Mouse (Mus musculus) monocyte, adult 2 months (primary cell): ENCODE data around the gene Gm17387.

Source experiments
- DNase-seq, 2 experiments: peaks; one replicate each; pipeline ENCODE4 v3.0.0; 2022; ENCODE audit warnings: low spot score in 2 of 2, low read depth in 1 of 2

Gm17387 gene

GRCm38 (mm10) chr7:141047581-141048225 is 18.8 kb downstream of the Gm17387 start:
- DNase-seq, result no peak

DNA sequence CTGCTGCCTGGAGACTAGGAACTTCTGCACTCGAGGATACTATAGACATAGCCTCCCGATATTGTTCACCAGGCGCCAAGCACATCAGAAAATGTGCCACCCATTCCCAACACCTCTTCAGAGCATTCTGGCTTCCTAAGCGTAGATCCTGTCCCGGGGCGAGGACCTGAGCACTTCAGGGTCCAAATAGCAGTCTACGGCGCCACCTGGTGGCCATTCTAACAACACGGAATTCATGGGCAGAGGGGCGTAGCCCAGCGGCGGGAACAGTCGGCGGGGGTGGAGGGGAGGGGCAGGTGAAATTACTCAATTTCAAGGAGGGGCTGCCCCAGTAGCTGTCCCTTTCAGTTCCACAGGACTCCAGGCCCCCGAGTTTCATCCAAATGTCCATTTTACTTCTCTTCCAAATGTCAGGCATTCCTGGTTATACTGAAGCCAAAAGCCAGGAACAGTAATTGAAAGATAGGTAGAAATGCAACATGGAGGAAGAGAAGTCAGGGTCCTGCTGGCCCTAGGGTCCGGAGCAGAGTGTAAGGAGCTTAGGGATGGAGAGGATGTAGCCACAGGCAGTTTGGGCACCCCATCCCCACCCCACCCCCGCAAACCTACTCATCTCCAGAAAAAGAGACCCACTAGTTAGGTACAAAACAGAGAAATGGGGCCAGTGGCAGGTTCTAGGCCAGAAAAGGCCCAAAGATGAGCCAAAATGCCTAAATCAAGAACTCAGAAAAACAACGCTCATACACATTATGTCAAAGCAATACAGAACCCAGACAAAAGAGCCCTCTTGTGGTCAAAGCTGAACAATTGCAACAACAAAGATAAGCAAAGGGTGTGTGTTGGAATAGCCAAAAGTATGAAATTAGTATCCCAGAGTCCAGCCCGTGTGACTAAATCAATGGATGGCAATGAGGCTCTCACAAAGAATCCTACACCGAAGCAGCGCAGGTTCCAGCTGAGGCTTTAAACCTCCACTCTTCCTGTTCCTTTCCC is 19.6 kb downstream of the Gm17387 start:
- DNase-seq, result peak; percentile 57 to 85

DNA sequence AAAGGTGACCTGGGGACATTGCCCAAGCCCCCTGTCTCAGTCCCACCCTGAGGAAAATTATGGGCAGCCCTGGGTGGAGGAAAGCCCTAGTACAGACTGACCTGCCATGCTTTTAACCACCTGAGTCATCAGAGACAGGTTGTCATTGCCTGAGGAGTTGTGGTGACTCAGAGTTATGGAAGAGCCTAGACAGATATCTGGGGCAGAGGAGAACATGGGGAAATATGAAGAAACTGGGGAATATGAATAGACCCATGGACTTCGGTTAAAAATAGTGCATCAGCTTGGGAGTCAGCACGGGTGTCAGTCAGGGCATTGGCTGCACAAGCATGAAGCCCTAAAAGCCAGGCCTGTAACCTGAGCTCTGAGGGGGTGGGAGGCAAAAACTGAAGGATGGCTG is 20.4 kb downstream of the Gm17387 start:
- DNase-seq, result no peak

- no peak for DNase-seq
Observed at GRCm38 (mm10) chr7:141051060-141051685, 22.2 kb downstream of the Gm17387 start.

- no peak for DNase-seq
Observed at GRCm38 (mm10) chr7:141052016-141052415, 23.1 kb downstream of the Gm17387 start.

DNA sequence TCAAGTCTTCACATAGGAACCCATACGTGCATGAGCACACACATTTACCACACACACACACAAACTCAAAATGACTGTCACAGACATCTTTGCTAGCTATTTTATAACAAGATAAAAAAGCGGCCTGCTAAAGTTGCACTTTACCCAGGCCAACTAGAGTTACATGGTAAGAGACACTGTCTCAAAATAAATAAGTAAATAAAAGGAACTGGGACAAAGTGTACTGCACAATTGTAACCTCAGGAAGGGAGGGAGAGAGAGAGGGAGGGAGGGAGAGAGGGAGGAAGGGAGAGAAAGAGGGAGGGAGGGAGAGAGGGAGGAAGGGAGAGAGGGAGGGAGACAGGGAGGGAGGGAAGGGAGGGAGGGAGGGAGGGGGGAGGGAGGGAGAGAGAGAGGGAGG is 23.5 kb downstream of the Gm17387 start:
- no peak for DNase-seq

DNA sequence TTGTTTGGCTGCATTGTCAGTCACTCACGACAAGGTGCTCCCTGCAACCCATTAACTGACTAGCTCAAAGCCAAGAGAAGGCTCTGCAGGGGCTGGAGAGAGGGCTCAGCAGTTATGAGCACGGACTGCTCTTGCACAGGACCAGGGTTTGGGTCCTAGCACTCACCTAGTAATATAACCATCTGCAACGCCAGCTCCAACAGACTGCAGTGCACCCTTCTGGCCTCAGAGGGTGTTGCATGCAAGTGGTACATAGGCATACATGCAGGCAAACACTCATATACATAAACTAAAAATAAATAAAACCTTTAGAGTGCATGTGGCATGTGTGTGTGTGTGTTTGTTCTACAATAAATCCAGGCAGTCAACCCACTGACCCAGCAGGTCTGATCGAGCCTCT is 26.9 kb downstream of the Gm17387 start:
- DNase-seq, result no peak

- peak in 1 of 2 experiments; percentile 42 for DNase-seq
Observed at GRCm38 (mm10) chr7:141056976-141057375, 28.0 kb downstream of the Gm17387 start.

DNA sequence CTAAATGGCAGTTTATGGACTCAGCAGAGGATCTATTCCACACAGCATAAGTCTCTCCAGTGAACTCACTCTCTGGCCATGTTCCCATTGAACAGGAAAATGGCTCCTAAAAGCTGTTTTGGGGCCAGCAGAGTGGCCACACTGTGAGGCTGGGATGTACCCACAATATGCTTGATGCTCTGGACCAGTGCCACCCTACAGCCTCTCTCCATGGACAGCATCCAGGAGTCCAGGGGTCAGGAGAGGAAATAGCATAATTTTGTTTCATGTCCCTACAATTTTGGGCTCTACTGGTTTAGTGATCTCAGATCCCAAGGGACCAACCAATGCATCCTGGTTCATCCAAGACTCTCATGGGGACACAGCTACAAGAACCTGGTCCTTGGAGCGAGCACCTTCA is 28.6 kb downstream of the Gm17387 start:
- no peak for DNase-seq

GRCm38 (mm10) chr7:141058601-141059341 is 29.8 kb downstream of the Gm17387 start:
- DNase-seq, result no peak

GRCm38 (mm10) chr7:141059929-141060328 is 31.0 kb downstream of the Gm17387 start:
- DNase-seq, result no peak

- no peak for DNase-seq
Observed at GRCm38 (mm10) chr7:141060426-141061242, 31.7 kb downstream of the Gm17387 start, which contains the start of gene B4galnt4. TSS of gene B4galnt4 (plus strand) at chr7:141061104.

GRCm38 (mm10) chr7:141061269-141061692 is 32.4 kb downstream of the Gm17387 start:
- DNase-seq, result no peak

GRCm38 (mm10) chr7:141062525-141062924 is 33.6 kb downstream of the Gm17387 start:
- no peak for DNase-seq

GRCm38 (mm10) chr7:141063353-141063752 is 34.4 kb downstream of the Gm17387 start:
- DNase-seq, result no peak

DNA sequence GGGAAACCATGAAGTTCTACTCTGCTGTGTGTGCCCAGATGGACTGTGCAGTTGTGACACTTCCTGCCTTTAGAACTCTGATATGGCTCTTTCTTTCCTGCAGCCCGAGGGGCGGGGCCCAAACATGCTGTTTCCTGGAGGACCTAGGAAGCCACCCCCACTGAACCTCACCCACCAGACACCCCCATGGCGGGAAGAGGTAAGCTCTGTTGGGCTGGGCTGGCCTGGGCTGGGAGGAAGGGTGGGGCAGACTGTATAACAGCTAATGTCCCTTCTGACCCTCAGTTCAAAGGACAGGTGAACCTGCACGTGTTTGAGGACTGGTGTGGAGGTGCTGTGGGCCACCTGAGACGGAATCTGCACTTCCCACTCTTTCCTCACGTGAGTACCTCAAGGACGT is 35.2 kb downstream of the Gm17387 start:
- DNase-seq, result no peak

DNA sequence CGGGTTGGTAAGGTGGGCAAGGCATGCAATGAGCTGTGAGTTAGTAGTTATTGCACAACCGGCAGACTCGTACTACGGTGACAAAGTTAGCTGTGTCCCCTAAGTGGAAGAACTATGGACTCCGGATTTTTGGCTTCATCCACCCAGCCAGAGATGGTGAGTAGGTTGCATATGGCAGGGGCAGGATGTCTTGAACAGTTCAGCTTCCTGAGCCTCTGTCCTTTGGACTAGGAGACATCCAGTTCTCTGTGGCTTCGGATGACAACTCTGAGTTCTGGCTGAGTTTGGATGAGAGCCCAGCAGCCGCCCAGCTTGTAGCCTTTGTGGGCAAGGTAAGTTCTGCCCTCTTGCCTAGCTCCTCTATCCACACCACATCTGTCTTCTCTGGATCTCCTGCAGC is 35.6 kb downstream of the Gm17387 start:
- no peak for DNase-seq

GRCm38 (mm10) chr7:141068351-141068750 is 39.4 kb downstream of the Gm17387 start:
- DNase-seq, result no peak

DNA sequence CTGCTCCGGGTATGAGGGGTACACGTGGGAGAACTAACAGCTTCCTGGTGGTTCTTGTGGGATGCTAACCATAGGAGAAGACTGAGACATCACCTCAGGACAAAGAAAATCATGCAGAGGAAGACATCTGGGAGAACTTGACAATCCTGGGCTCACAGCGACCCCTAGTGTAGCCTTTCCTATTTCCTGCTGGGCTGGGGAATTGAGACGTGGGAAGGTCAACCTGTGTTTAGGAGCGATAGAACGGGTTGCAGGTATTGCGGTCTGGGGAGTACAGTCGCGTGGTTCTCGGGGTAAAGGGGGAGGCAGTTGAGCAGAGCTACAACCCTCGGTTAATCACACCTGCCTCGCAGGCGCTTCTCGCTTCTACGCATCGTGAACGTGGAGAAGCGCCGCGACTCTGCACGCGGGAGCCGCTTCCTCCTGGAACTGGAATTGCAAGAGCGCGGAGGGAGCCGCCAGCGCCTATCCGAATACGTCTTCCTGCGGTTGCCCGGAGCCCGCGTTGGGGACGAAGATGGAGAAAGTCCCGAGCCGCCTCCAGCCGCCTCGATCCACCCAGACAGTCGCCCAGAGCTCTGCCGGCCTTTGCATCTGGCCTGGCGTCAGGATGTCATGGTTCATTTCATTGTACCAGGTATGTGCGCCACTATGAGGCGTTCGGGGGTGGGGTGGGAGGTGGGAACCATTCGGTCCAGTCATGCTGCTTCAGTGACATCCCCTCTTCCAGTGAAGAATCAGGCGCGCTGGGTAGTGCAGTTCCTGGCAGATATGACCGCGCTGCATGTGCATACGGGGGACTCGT is 41.3 kb downstream of the Gm17387 start:
- DNase-seq, result peak in 1 of 2 experiments; percentile 45
